Mouse (Mus musculus) lung, adult 2 months (tissue): Measurements from ENCODE around the gene Arhgap19.

Experiments used
- CTCF ChIP-seq: fragments of 200-500 bp; IDR thresholded peaks from 2 replicates; pipeline ENCODE4 v1.5.1; 2011; ENCODE audit warnings: mild to moderate bottlenecking, low read length, control low read depth; ENCODE audit not compliant: insufficient read depth
- POLR2A ChIP-seq: fragments of 200-500 bp; IDR thresholded peaks from 2 replicates; pipeline ENCODE4 v1.6.1; 2011; ENCODE audit warnings: low read depth, mild to moderate bottlenecking, control low read depth, low read length, borderline replicate concordance; ENCODE audit errors: extremely low read depth

DNA sequence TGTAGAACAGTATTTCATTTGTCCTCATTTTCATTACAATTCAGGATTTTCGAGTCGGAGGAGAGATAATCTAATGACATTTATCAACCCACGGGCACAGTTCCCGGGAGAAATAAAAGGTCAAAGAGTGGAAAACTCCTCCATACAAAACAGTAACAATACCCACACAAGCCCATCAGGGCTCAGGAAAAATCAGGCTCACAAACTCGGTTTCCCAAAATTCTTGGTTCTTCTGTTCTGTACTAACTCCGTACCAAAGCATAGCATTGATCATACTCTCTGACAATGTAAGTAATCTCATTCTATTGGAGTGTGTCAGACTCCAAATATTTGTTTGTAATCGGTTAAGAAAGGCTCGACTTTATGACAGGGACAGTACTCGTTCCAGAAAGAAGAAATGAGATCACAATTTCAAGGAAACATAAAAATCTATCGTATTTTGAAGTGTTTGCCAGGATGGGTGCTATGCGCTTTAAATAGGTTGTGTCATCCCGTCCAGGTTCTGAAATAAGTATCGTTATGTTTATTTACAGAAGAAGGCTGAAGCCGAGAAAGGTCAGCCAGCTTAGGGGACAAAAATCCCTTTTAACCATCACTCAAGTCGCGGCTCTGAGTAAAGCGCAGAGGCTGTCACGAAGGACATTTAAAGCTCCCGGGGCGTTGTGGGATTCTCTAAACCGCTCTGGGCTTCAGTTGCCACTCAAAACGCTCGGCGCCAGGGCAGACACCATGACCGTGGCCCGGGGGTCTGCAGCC lies 683 bp downstream of the Arhgap19 start:
- TF ChIP-seq POLR2A (no peak), CTCF (no peak)
